Mouse (Mus musculus): ENCODE data around the gene Zmiz1.
A peak's percentile ranks its signal among the peaks of the same experiment; 100 is the strongest.

The Zmiz1 gene

DNA sequence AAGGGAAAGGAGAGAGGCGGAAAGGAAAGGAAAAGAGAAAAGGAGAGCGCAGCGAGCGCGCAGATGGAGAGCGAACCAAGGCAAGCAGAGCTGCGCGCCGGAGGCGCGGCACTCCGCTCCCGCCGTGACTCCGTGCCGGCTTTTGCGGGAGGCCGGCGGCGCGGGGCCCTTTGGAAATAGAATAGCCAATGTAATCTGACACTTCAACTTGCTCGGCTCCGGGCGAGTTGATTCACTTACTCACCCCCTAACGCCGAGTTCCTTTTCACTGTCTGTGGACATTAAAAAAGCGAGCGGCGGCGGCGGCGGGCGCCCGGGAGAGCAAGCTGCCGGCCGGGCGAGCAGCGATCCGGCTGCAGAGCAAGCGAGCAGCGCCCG lies at the start of gene Zmiz1:
Gene Zmiz1 (plus strand): TSS at position 170 of the 378 bp plus-strand sequence.
- DNase-seq: peak; percentile 84

DNA sequence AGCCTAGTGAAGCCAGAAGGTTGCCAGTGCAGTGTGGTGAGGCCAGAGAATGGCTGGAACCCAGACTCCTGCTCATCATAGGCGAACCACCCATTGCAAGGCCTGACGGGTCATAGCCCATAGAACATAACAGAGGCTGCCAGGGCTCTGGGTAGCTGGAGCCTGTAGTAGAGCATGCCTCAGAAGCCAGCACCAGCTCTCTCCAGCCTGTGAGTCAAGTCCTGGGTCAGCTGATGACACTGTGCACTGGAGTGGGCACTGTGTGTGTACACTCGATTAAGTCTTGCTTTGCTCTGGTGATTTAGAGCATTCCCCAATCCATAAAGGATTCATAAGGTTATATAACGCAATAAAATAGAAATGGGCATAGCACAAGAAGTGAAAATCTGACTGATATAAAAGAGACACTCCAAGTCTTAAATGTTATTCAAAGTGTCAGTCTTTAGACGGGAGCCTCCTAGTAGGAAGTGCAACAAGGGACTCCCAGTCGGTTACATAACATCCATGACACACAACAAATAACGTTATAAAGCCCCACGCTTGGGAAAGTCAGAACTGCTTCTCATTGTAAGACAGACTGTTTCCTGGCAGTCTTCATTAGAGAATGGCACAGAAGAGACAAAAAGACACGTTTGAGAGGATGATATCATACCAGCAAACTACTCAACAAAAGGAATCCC lies 47.0 kb upstream of the Zmiz1 start:
- no peak for DNase-seq

DNA sequence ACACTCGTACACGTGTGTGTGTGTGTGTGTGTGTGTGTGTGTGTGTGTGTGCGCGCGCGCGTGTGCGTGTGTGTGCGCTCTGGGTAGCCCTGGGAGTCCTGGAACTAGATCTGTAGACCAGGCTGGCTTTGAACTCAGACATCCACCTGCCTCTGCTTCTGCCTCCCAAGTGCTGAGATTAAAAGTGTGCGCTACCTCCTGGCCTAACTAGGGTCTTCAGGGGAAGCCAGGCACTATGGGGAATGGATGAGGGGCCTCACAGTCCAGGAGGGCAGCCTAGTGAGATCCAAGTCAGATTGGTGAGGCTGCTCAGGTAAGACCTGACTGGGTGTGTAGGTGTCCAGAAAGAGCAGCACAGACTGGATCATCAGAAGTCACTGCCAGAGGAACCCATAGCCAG lies 46.2 kb upstream of the Zmiz1 start:
- DNase-seq: no peak

DNA sequence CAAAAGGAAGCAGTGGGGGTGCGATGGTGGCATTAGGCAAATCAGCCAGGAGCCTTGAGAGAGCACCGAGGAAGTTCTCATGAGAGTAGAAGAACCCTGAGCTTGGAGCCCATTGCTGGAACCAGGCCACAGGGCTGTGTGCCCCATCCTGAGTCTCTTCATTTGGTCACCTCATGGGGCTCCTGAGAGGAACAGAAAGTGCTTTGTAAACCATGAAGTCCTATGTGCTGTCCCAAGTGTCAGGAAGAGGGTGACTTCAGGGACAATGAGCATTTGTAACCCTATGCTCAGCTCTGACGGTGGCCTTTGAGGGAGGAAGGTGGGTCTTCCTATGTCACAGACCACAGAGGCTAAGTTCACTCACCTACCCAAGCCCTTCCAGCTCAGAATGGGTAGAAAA lies 45.5 kb upstream of the Zmiz1 start:
- DNase-seq: no peak

DNA sequence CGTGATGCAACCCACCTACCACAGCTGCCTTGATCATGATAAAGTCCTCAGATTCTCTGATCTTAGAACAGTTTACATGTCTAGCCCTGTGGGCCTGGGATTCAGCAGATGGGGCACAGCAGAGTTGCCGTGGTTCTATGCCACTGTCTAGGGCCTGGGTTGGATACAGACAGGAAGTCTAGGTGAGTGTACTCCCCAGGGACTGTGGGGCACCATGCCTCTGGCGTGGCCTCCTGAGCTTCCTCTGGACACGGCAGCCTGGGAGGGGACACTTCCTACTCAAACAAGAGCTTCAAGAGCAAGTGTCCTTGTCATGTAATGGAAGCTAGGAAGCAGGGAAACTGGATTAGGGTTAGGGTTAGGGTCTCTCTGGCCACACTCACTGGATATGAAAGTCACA lies 44.9 kb upstream of the Zmiz1 start:
- no peak for DNase-seq

DNA sequence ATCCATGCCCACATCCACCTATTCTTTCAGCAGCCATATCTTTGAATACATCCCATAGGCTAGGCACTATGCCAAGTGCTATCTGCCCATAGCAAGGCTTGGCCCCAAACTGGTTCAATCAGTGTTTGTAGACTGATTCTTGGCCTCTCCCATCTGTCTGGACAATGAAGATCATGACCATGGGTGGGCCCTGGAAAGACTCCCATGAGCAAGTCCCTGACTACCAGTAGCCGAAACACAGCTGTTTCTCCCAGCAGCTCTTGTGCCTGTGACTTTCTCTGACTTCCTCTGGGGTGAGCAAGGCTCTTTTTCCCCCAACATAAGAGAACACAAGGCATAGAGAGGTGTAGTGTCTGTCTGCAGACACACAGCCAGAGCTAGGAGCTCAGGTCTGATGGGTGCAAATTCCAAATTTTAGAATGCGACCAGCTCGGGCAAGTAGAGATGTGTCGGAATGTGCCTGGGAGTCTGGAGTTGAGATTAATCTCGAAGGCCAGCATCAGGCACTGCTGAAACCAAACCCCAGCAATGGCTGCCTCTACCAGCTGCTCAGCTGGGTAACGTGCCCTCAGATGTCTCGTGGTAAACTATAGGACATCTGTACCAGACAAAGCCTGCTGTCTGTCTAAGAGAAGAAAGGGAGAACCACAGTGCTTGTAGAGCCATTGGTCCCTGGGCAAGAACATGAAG lies 38.8 kb upstream of the Zmiz1 start:
- DNase-seq: no peak

DNA sequence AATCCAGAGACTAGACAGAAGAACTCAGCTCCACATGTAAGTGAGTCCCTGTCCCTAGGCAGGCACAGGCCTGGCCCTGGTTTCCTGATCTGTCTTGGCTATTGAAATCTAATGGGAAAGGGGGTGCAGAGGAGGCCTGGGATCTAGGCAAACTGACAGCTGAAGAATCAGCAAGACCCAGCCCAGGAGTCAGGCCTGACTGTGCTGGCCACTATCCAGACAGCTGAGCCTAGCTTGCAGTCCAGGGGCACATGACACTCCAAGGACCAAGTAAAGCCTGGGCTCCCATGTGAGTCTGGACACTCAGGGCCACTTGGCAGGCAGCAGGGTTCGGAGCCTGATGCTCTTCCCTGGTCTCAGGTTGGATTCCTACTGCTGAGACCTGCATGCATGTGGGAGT lies 38.0 kb upstream of the Zmiz1 start:
- DNase-seq: no peak

DNA sequence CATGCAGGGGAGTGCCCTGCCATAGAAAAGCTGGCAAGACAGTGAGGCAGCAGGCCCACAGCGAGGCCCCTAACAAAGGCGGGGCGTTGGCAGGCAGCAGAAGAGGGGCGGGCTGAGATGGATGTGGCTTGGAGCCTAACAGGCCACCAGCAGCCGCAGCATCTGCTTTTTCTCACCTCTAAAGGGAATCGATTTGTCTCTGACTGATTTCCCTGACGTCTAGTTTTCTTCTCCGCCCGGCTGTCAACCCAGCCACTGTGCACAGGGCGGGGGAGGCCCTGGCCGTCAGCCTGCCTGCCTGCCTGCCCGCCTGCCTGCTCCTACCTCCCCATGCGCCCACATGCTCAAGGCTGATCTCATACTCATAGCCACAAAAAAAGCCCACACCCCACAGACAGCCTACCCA lies 37.4 kb upstream of the Zmiz1 start:
- peak; percentile 85 for DNase-seq

DNA sequence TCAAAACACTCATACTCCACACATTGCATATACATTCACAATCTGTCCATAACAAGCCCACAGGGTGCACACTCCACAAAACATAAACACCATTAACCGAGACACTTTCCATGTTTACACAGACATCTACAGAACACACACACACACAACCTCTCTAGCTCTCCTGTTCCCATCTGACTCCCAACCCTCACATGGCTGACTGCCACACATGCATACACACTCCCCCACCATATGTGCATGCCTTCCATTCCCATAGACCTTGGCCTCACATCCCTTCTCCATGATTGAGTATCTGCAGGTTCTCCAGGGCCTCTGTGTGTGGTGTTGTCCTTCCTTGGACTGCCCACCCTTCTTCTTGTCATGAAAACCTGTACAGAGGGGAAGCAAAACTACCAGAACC lies 36.0 kb upstream of the Zmiz1 start:
- DNase-seq: no peak

DNA sequence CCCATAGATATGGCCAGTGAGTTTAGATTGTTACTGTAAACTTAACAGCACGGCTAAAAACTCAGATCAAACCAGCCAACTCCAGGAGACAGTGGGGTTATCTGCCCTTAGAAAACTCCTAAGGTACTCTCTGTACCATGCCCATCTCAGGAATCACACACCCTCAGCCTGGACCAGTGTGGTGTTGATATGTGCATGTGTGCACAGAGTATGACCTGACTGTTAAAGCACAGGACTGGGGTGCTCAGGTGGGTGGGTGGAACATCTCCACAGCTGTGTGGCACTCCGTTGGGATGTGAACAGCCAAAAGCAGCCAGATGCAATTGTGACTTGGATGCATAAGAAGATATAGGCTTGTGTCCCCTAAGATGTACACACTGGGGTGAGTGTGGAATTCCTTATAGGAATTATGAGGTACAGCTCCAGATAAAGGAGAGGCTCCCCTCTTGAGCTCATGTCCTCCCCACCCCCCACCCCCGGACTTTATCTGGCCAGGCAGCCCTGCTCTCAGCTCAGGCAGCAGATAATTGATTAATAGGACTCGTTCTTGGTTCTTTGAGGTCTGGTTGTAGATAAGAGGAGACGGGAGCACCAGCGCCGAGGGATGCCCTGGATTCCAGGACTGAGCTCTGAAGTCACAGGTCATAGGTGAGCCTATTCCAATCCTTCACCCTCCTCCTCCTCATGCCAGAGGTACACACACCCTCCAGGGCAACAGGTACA lies 35.1 kb upstream of the Zmiz1 start:
- DNase-seq: no peak

DNA sequence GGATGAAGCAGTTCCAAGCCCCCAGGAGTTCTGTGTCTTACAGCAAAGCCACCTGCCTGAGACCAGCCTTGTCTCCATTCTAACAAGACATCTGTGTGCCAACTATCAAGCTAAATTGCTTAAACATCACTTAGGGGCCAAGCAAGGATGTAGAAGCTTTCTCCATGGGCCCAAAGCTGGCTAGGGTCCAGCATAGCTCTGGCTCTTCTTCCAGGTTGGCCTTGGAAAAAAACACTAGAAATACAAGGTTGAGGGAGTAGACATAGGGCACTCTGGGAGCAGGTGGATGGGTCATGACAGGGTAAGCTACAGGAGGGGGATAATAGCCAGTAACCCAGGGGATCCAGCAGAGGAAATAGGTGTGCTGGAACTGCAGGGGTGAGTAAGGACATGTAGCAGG lies 20.7 kb upstream of the Zmiz1 start:
- DNase-seq: no peak

DNA sequence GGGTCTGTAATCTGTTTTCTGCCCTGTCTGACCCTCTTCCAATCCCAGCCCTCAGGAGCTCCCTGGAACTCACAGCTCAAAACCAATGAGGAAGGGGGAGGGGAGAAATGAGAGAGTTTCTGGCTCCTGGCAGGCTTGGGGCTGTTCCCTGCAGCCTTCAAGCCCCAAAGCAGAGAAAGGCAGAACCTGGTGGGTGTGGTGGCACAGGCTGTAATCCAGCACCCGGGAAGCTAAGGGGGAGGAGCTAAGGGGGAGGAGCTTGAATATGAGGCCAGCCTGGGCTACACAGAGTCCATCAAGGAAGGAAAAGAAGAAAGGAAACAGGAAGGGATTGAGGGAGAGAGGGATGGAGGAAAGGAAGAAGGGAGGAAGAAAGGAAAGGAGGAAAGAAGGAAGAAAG lies 18.9 kb upstream of the Zmiz1 start:
- DNase-seq: no peak

DNA sequence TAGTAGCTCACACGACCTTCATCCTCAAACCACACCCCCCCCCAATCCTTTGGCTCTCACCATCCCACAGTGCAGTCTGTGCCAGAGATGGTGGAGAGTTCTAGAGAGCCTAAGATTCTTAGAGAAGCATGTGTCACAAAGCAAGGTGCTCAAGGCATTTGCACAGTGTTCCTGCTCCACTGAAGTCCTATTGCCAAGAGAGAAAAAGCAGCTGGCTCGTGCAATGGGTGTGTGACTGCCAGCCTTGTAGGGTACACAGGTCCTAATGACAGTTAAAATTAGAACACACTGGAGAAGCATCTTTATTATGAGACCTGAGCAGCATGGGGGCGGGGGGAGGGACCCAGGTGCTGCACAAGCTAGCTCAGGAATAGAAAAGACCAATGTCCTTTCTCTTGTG lies 18.2 kb upstream of the Zmiz1 start:
- DNase-seq: no peak

DNA sequence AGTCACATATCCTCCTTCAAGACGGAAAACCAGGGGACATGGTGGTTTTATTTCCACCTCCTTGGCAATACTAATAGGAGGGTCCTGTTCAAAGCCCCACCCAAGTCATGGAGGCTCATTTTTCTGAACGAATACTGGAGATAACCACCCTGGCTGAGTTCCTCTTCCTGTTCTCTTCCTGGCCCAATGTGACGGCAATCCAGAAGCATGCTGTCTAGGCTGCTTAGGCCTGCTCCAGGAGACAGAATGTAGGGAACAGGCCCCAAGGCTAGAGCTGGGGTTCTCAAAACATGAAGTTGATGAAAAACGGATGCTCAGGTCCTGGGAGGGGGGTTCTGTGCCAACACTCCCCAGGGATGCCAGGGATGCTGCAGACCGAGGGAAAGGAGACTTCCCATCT lies 17.5 kb upstream of the Zmiz1 start:
- no peak for DNase-seq

DNA sequence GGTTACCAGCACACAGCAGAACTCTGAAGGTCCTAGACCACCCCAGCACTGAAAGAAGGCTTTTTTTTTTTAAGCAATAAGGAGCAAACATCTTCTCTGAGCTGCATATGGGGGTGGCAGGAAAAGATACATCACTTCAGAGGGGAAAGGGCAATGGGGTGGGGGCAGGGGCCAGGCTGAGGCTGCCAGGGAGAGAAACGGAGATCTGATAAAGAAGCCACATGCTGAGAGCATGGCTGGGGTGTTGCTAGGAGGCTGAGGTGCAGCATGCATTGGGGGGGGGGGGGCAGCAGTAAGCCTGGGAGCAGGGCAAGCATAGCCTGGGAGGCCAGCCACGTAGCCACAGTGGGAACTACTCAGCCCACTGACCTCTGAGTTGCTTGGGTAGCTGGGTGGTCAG lies 16.3 kb upstream of the Zmiz1 start:
- no peak for DNase-seq

DNA sequence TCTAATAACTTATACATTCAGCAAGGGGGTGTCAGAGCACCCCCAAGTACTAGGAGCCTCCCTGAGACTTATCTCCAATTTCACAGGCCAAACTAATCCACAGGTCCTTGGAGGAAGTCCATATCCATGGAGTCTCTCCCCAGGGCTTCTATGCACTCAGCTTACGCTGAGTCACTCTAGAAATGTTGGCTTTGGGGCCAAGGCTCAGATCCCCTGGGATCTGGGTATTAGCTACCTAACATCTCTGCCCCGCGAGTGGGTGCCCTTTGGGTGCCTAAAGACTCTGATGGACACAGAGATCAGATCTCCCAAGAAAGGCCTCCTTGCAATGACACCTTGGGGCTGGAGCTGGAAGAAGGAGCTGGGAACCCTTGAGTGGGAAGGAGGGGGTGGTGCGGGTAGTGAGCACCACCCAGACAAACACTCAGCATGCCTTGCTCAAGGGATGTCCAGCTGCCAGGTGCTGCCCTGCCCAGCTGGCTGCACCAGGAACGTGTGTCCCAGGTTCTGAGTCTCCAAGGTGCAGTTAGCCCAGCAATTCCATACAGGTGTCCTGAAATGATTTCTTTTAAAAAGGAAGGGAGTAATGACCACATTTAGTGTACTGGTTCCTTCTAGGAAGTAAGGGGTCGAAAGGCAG lies 11.7 kb upstream of the Zmiz1 start:
- DNase-seq: no peak

DNA sequence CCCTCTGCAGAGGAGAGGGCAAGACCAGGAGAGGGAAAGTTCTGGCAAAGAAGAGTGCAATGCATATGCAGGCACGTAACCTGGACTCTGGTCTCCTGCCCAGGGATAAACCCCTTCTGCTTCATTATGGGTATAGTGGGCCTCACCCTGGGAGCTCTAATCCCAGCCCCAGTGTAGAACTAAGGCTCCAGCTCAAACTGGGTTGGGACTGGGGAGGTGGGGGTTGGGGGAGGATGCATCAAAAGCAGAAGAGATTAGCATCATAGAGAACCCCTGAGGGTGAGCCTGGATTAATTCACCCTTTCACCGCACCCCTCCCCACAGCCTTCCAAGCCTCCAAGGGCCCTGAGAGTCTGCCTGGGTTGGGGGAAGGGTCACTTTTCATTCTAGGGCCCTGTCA lies 10.5 kb upstream of the Zmiz1 start:
- no peak for DNase-seq

DNA sequence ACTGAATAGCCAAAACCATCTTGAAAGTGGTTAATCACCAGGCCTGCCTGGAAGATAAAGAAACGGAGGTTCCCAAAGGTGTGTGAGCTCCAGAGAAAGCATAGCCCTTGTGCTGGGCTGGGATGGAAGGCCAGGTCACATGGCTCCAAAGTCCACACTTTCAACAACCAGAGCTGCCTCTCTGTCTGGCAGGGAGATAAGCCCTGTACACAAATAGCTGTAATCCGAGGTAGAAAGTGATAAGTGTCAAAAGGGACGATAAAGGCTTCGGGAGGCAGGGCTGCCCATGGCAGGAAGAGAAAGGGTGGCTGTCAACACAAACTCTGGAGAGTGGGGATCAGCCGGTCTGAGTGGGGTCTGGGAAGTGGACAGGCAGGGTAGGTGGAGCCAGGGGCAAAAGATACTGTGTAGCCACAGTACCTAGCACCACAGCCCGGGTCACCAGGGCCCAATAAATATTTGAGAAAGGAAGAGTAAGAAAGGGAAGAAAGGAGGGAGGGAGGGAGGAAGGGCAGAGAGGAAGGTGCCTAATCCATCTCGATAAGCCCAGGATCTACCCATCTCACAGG lies 7.8 kb upstream of the Zmiz1 start:
- no peak for DNase-seq

DNA sequence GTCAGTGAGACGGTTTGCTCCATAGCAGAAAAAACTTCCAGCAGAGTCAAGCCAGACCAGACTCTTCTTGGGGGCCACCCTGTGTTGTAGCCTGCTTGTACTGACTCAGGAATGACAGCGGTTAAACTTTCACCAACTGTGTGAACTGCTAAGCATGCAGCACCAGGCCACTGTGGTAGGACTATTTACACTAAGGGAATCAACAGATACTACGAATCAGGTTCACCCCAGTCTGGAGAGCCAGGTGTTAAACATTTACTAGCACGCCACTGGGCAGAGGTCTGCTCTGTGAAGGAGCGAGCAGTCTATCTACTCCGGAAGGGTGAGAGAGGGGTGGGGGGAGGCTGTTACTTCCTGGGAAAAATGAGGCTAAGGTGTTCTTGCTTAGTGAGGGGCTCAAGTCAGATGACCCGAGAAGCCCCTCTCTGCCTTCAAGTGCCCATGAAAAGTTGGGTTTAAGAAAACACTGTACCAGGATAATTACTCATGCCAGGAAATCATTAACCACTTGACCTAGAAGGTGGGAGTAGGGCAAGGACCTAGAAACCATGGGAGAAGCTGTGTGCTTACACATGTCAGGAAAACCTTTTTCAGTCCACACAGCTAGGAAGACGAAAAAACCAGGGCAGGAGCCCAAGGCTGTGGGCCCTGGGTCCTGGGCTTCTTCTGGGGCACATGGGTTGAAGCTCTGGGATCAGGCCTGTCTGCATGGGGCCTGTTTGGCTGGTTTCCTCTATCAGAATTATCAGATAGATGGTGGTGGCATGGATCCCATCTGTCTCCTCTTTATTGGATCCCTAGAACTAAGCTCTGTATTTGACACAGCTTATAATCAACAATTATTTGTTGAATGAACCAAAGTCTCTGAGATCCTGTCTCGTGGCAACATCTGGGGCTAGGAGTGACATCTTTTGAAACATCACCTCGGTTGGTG lies 7.0 kb upstream of the Zmiz1 start:
- no peak for DNase-seq

DNA sequence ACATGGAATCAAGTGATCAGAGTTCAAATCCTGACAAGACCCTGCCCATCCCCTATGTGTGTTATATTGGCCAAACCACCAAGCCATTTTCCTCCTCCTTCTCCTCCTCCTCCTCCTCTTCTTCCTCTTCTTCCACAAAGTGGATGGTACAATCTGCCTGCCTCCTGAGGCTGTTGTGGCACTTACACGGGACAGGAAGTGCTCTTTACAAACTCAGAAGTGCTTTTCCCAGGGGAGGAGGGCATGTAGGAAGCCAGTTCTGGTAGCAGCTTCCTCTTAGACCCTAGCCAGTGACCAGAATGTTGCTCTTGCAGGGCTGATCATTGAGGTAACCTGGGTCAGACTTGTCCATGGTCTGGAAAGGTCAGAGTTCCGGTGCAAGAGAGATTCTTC lies 6.4 kb upstream of the Zmiz1 start:
- DNase-seq: no peak

DNA sequence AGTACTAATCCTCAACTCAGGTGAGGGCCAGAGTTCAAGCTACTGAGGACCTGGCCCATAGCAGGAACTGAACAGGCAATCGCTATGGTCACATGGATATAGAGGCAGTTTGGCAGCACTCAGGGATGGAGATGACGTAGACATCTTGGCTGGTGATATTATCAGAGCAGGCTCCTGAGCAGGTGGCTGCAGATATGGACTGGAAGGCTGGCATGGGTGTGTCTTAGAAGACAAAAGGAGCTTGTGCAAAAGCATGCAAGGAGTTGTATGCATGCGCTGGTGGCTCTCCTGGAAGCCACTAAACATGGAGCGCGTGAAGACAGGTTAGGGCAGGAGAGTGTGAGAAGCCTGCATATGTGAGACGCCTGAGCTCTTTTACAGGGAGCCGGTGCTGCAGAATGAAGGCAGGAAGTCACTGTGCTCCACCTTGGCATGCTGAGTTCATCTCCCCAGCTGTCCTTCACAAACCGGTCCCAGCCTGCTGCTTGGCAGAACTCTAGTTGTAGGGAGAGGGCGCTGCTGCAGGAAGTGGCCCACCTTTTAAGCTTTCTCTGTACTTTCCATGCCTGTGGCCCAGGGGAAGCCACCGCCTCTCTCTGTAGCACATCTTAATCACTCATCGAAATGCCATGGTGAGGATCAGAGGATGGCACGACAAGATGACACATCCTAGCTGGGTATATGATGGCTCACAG lies 4.8 kb upstream of the Zmiz1 start:
- no peak for DNase-seq
